Mouse (Mus musculus) embryonic facial prominence, embryonic 14.5 days (tissue): ENCODE measurements around the gene Zc3h6. TPM values are rescaled to one million over a fixed set of nuclear protein-coding genes. Genes with fewer than 3 reads are reported as not detected.
A peak's percentile ranks its signal among the peaks of the same experiment; 100 is the strongest.
"Not testable (repeated sequence)": the region's sequence is repeated elsewhere in the genome, so short reads cannot be mapped to it uniquely, and the experiment has no call there.

Source experiments
- ATAC-seq: fragments of 200-750 bp; cut with Nextera tagmentation; 2 replicates; pipeline ENCODE4 v1.8.0; 2017; ENCODE audit warnings: low read depth, moderate number of reproducible peaks, moderate TSS enrichment
- DNase-seq: peaks from one replicate; pipeline ENCODE4 v3.0.0-alpha.2; 2015; ENCODE audit warnings: low spot score
- H3K27ac ChIP-seq: fragments of 300-500 bp; sonication (generic); replicated peaks from 2 replicates; pipeline ENCODE4 v1.5.1; 2014; ENCODE audit warnings: low read depth, mild to moderate bottlenecking, low read length, moderate library complexity
- H3K27me3 ChIP-seq: fragments of 300-500 bp; sonication (generic); replicated peaks from 2 replicates; pipeline ENCODE4 v1.6.1; 2014; ENCODE audit warnings: low read length; ENCODE audit not compliant: control insufficient read depth, insufficient read depth
- H3K36me3 ChIP-seq: fragments of 300-500 bp; sonication (generic); 2 replicates; pipeline ENCODE4 v1.6.1; 2014; ENCODE audit warnings: low read length, mixed read lengths; ENCODE audit not compliant: control insufficient read depth, insufficient read depth
- H3K4me1 ChIP-seq: fragments of 300-500 bp; sonication (generic); 2 replicates; pipeline ENCODE4 v1.6.1; 2014; ENCODE audit warnings: antibody characterized with exemption, low read length; ENCODE audit not compliant: control insufficient read depth, insufficient read depth
- H3K4me2 ChIP-seq: fragments of 300-500 bp; sonication (generic); 2 replicates; pipeline ENCODE4 v1.6.1; 2014; ENCODE audit warnings: low read depth, mild to moderate bottlenecking, low read length, moderate library complexity, mixed read lengths
- H3K4me3 ChIP-seq: fragments of 300-500 bp; sonication (generic); 2 replicates; pipeline ENCODE4 v1.5.1; 2014; ENCODE audit warnings: low read depth, mild to moderate bottlenecking, low read length
- H3K9ac ChIP-seq: fragments of 300-500 bp; sonication (generic); 2 replicates; pipeline ENCODE4 v1.6.1; 2014; ENCODE audit warnings: low read depth, mild to moderate bottlenecking, low read length, moderate library complexity, mixed read lengths
- H3K9me3 ChIP-seq: fragments of 300-500 bp; sonication (generic); 2 replicates; pipeline ENCODE4 v1.6.1; 2016; ENCODE audit warnings: low read length; ENCODE audit not compliant: control insufficient read depth
- WGBS: fragments of 180-500 bp; shearing (Covaris S2); extraction: QIAGEN DNeasy Blood & Tissue Kit; methylation state at CpG from one replicate; pipeline ENCODE4 v1.1.7; 2014; 5-methylcytosine and 5-hydroxymethylcytosine counted together
- polyA plus RNA-seq: library from polyadenylated mRNA; unstranded; fragments of >200 nt; fragmentation: Nextera tagmentation; extraction: Ambion mirVana; gene quantifications from 2 replicates; pipeline ENCODE4 v1.2.1, GENCODE M21; 2014

Zc3h6 gene
- polyA plus RNA-seq, 1 experiment from 2014 or later = 1.4 TPM

GRCm38 (mm10) chr2:129006194-129006749 is 39.1 kb downstream of the Zc3h6 start:
- Histone ChIP-seq H3K27me3 (no peaks in the 10 kb centered on the region), H3K4me1 (no peaks in the 10 kb centered on the region), H3K4me2 (no peak overlapping the region), H3K4me3 (no peak overlapping the region), H3K9ac (no peak overlapping the region), H3K27ac (no peak overlapping the region), H3K9me3 (no peaks in the 10 kb centered on the region), H3K36me3 (no peaks in the 10 kb centered on the region)
- 57% methylated on average over 4 of the region's 4 CpGs for WGBS
- DNase-seq (no peak), ATAC-seq (no peak)

GRCm38 (mm10) chr2:129008867-129009266 is 41.7 kb downstream of the Zc3h6 start:
- not testable (repeated sequence) for ATAC-seq, H3K36me3 ChIP-seq, H3K9me3 ChIP-seq, H3K9ac ChIP-seq, H3K4me3 ChIP-seq, DNase-seq, H3K4me1 ChIP-seq, H3K27me3 ChIP-seq, H3K4me2 ChIP-seq, H3K27ac ChIP-seq
- WGBS = 68% methylated on average over 2 of the region's 2 CpGs

- Histone ChIP-seq H3K9ac (no peak overlapping the region), H3K36me3 (peaks cover 11% of the 10 kb centered on the region; the same call in 1 of the 2 replicates), H3K27me3 (no peaks in the 10 kb centered on the region), H3K4me1 (no peaks in the 10 kb centered on the region), H3K4me3 (no peak overlapping the region), H3K27ac (no peak overlapping the region), H3K4me2 (no peak overlapping the region), H3K9me3 (no peaks in the 10 kb centered on the region)
- ATAC-seq = no peak
- 69% methylated on average over 2 of the region's 2 CpGs for WGBS
- DNase-seq = no peak
These were observed 52.9 kb downstream of the Zc3h6 start for GRCm38 (mm10) chr2:129020106-129020505.

GRCm38 (mm10) chr2:129024820-129025219 is 57.6 kb downstream of the Zc3h6 start:
- DNase-seq (no peak), ATAC-seq (no peak)
- WGBS = 74% methylated on average over 9 of the region's 9 CpGs
- no peak overlapping the region for H3K4me3 ChIP-seq
- H3K9ac ChIP-seq = no peak overlapping the region
- no peaks in the 10 kb centered on the region for H3K27me3 ChIP-seq
- no peaks in the 10 kb centered on the region for H3K36me3 ChIP-seq
- no peaks in the 10 kb centered on the region for H3K4me1 ChIP-seq
- H3K9me3 ChIP-seq = no peaks in the 10 kb centered on the region
- no peak overlapping the region for H3K4me2 ChIP-seq
- H3K27ac ChIP-seq = no peak overlapping the region

GRCm38 (mm10) chr2:129035381-129035780 is 68.2 kb downstream of the Zc3h6 start:
- no peak for ATAC-seq
- Histone ChIP-seq H3K9me3 (no peaks in the 10 kb centered on the region), H3K9ac (no peak overlapping the region), H3K4me3 (no peak overlapping the region), H3K27ac (no peak overlapping the region), H3K27me3 (peaks cover 33% of the 10 kb centered on the region), H3K36me3 (no peaks in the 10 kb centered on the region), H3K4me2 (no peak overlapping the region), H3K4me1 (peaks cover 3% of the 10 kb centered on the region; the same call in 1 of the 2 replicates)
- DNase-seq = no peak
- 79% methylated on average over 5 of the region's 5 CpGs for WGBS

- Histone ChIP-seq H3K4me1 (peaks cover 3% of the 10 kb centered on the region; the same call in 1 of the 2 replicates), H3K36me3 (no peaks in the 10 kb centered on the region), H3K4me2 (peak overlapping the region; percentile 91), H3K27ac (no peak overlapping the region), H3K9me3 (no peaks in the 10 kb centered on the region), H3K4me3 (peak overlapping the region; percentile 47), H3K9ac (peak overlapping the region; percentile 52), H3K27me3 (peaks cover 37% of the 10 kb centered on the region)
- WGBS = 26% methylated on average over 15 of the region's 15 CpGs
- ATAC-seq = no peak
- no peak for DNase-seq
These were observed 71.3 kb downstream of the Zc3h6 start for GRCm38 (mm10) chr2:129038426-129038936.

GRCm38 (mm10) chr2:129038937-129039631 is 71.9 kb downstream of the Zc3h6 start:
- H3K4me3 ChIP-seq = peak overlapping the region; percentile 47
- peaks cover 37% of the 10 kb centered on the region for H3K27me3 ChIP-seq
- H3K27ac ChIP-seq = no peak overlapping the region
- peak; percentile 23 for DNase-seq
- H3K4me1 ChIP-seq = peaks cover 3% of the 10 kb centered on the region; the same call in 1 of the 2 replicates
- ATAC-seq = peak; percentile 71; the same call in 1 of the 2 replicates
- peak overlapping the region; percentile 52 for H3K9ac ChIP-seq
- WGBS = 5% methylated on average over 53 of the region's 62 CpGs
- peak overlapping the region; percentile 91 for H3K4me2 ChIP-seq
- no peaks in the 10 kb centered on the region for H3K9me3 ChIP-seq
- no peaks in the 10 kb centered on the region for H3K36me3 ChIP-seq

GRCm38 (mm10) chr2:129040567-129040966 is 73.4 kb downstream of the Zc3h6 start:
- Histone ChIP-seq H3K9me3 (no peaks in the 10 kb centered on the region), H3K4me2 (no peak overlapping the region), H3K36me3 (no peaks in the 10 kb centered on the region), H3K4me1 (peaks cover 3% of the 10 kb centered on the region; the same call in 1 of the 2 replicates), H3K27ac (no peak overlapping the region), H3K9ac (no peak overlapping the region), H3K4me3 (no peak overlapping the region), H3K27me3 (peaks cover 37% of the 10 kb centered on the region)
- 34% methylated on average over 6 of the region's 6 CpGs for WGBS
- ATAC-seq (no peak), DNase-seq (no peak)
